26 mouse cellular contexts compared by ENCODE assay signal in the genomic region with DNA sequence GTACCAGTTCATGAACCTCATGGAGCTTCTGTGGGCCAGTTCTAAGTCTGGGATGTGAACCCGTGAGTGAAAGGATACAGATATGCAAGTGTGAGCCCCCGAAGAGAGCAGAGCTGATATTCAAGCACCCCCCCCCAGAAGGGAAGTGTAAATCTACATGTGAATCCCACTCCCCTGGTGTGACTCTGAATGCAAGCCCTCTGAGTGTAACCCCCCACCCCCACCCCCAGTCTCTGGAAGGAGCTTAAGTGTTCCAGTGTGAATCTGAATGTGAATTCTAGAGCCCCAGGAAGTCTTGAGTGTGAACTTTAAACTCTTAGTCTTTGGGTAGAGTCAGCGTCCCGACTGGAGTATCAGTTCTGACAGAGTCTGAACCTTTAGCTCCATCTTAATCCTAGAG. TPM values are rescaled to one million over a fixed set of nuclear protein-coding genes. Genes with fewer than 3 reads are reported as not detected.
DNase-seq lines count a peak whose midpoint lies in the region; ATAC-seq and TF ChIP-seq lines count a peak whose summit lies in the region.
"Not testable (repeated sequence)": the region's sequence is repeated elsewhere in the genome, so short reads cannot be mapped to it uniquely, and the experiment has no call there.
"Had no signal": no experiment of that assay in that cellular context is flagged by ENCODE, and none has a peak within 500 bp of the region (broad histone marks: within the 10 kb centered on the region; RNA-seq: fewer than 3 reads in every experiment).

No protein-coding gene starts in this region.

- H3K9ac ChIP-seq in embryonic facial prominence, embryonic 12.5 days; forebrain, embryonic 12.5 days; forebrain, postnatal 0 days; hindbrain, embryonic 13.5 days; kidney, embryonic 15.5 days; neural tube, embryonic 11.5 days (ENCODE audit: low read length): not testable (repeated sequence)
- H3K9ac ChIP-seq in midbrain, embryonic 12.5 days (replicated peaks) = 0 out of 2 replicates have a peak overlapping the region, but pooled peaks have one; percentile 28

- not testable (repeated sequence) for H3K9me3 ChIP-seq in embryonic facial prominence, embryonic 12.5 days; forebrain, embryonic 12.5 days; forebrain, postnatal 0 days (ENCODE audit: low read length); hindbrain, embryonic 13.5 days; kidney, embryonic 15.5 days (replicated peaks); midbrain, embryonic 12.5 days; neural tube, embryonic 11.5 days (ENCODE audit: control insufficient read depth, low read length)

- ATAC-seq in embryonic facial prominence, embryonic 12.5 days (ENCODE audit: insufficient number of reproducible peaks, insufficient read depth, low FRiP score, low TSS enrichment); forebrain, embryonic 12.5 days (ENCODE audit: low FRiP score); forebrain, postnatal 0 days; hindbrain, embryonic 13.5 days (ENCODE audit: low FRiP score); kidney, embryonic 15.5 days (replicated peaks; ENCODE audit: low FRiP score); midbrain, embryonic 12.5 days (ENCODE audit: low FRiP score, low read depth); neural tube, embryonic 11.5 days (ENCODE audit: insufficient read depth, low FRiP score, low TSS enrichment): not testable (repeated sequence)

- H3K4me1 ChIP-seq in embryonic facial prominence, embryonic 12.5 days; forebrain, postnatal 0 days (ENCODE audit: insufficient read depth); kidney, embryonic 15.5 days; neural tube, embryonic 11.5 days (ENCODE audit: control insufficient read depth, insufficient read depth, low read length): not testable (repeated sequence)
- peaks cover 13% of the 10 kb centered on the region for H3K4me1 ChIP-seq in forebrain, embryonic 12.5 days
- peaks cover 14% of the 10 kb centered on the region for H3K4me1 ChIP-seq in hindbrain, embryonic 13.5 days (replicated peaks)
- peaks cover 14% of the 10 kb centered on the region for H3K4me1 ChIP-seq in midbrain, embryonic 12.5 days

- not testable (repeated sequence) for H3K36me3 ChIP-seq in embryonic facial prominence, embryonic 12.5 days; forebrain, embryonic 12.5 days (replicated peaks); forebrain, postnatal 0 days (ENCODE audit: insufficient read depth); hindbrain, embryonic 13.5 days; kidney, embryonic 15.5 days; midbrain, embryonic 12.5 days; neural tube, embryonic 11.5 days (ENCODE audit: control insufficient read depth, insufficient read depth, low read length)

- H3K4me2 ChIP-seq in embryonic facial prominence, embryonic 12.5 days (replicated peaks) = peak overlapping the region; percentile 24
- peak overlapping the region; percentile 48 for H3K4me2 ChIP-seq in forebrain, embryonic 12.5 days
- H3K4me2 ChIP-seq in forebrain, postnatal 0 days (ENCODE audit: low read depth) = peak overlapping the region; percentile 17
- H3K4me2 ChIP-seq in hindbrain, embryonic 13.5 days = peak overlapping the region; percentile 46
- peak overlapping the region; percentile 27 for H3K4me2 ChIP-seq in kidney, embryonic 15.5 days
- H3K4me2 ChIP-seq in midbrain, embryonic 12.5 days (replicated peaks) = peak overlapping the region; percentile 47
- H3K4me2 ChIP-seq in neural tube, embryonic 11.5 days (ENCODE audit: low read depth) = peak overlapping the region; percentile 41

- 18% methylated on average over 4 of the region's 4 CpGs for WGBS in embryonic facial prominence, embryonic 12.5 days
- 4% methylated on average over 4 of the region's 4 CpGs for WGBS in forebrain, embryonic 12.5 days
- 6% methylated on average over 4 of the region's 4 CpGs for WGBS in forebrain, postnatal 0 days
- 8% methylated on average over 4 of the region's 4 CpGs for WGBS in hindbrain, embryonic 13.5 days
- 11% methylated on average over 4 of the region's 4 CpGs for WGBS in kidney, embryonic 15.5 days
- 4% methylated on average over 4 of the region's 4 CpGs for WGBS in midbrain, embryonic 12.5 days
- WGBS in neural tube, embryonic 11.5 days = 6% methylated on average over 4 of the region's 4 CpGs

- not testable (repeated sequence) for H3K27me3 ChIP-seq in embryonic facial prominence, embryonic 12.5 days; forebrain, embryonic 12.5 days; forebrain, postnatal 0 days (ENCODE audit: insufficient read depth, low read length); hindbrain, embryonic 13.5 days; kidney, embryonic 15.5 days; midbrain, embryonic 12.5 days; neural tube, embryonic 11.5 days (ENCODE audit: control insufficient read depth, insufficient read depth, low read length)

- not testable (repeated sequence) for TF ChIP-seq CTCF in forebrain, postnatal 0 days (IDR thresholded peaks at IDR 0.05; ENCODE audit: low read depth)

- not testable (repeated sequence) for H3K27ac ChIP-seq in embryonic facial prominence, embryonic 12.5 days; forebrain, embryonic 12.5 days; forebrain, postnatal 0 days (ENCODE audit: low read depth, low read length); hindbrain, embryonic 13.5 days; kidney, embryonic 15.5 days; neural tube, embryonic 11.5 days (ENCODE audit: low read depth, low read length)
- H3K27ac ChIP-seq in midbrain, embryonic 12.5 days (replicated peaks) = 0 out of 2 replicates have a peak overlapping the region, but pooled peaks have one; percentile 56

- peak; percentile 64 for DNase-seq in ES-CJ7 (ENCODE audit: low read depth, low spot score)
- DNase-seq in forebrain, postnatal 0 days; neural tube, embryonic 11.5 days (ENCODE audit: low spot score): not testable (repeated sequence)

- 0 out of 2 replicates have a peak overlapping the region, but pooled peaks have one; percentile 10 for H3K4me3 ChIP-seq in embryonic facial prominence, embryonic 12.5 days
- H3K4me3 ChIP-seq in forebrain, embryonic 12.5 days (replicated peaks) = peak overlapping the region; percentile 19
- not testable (repeated sequence) for H3K4me3 ChIP-seq in forebrain, postnatal 0 days (ENCODE audit: low read depth, low read length); kidney, embryonic 15.5 days (replicated peaks)
- H3K4me3 ChIP-seq in hindbrain, embryonic 13.5 days = peak overlapping the region; percentile 22
- H3K4me3 ChIP-seq in midbrain, embryonic 12.5 days = peak overlapping the region; percentile 25
- 0 out of 2 replicates have a peak overlapping the region, but pooled peaks have one; percentile 16 for H3K4me3 ChIP-seq in neural tube, embryonic 11.5 days (ENCODE audit: low read depth, low read length)

RNA-seq across cellular contexts. Expression of a gene that starts 3.4 kb away (rescaled TPM):
- 13.6 and 14.9 TPM in 2 replicates for polyA plus RNA-seq in embryonic facial prominence, embryonic 12.5 days (2016; fragmentation: Nextera tagmentation; extraction: Ambion mirVana)
- 21.9 and 28.3 TPM in 2 replicates for polyA plus RNA-seq in forebrain, embryonic 12.5 days (2016; fragmentation: Nextera tagmentation; extraction: Ambion mirVana)
- 24.7 and 25.9 TPM in 2 replicates for total RNA-seq in forebrain, postnatal 0 days (2014; rRNA removed)
- polyA plus RNA-seq in forebrain, postnatal 0 days (2015; fragmentation: Nextera tagmentation; extraction: Ambion mirVana) = 13.6 and 14.2 TPM in 2 replicates
- polyA plus RNA-seq in hindbrain, embryonic 13.5 days (2015; fragmentation: Nextera tagmentation; extraction: Ambion mirVana) = 24.4 and 27.8 TPM in 2 replicates
- 19.8 and 22.1 TPM in 2 replicates for polyA plus RNA-seq in kidney, embryonic 15.5 days (2015; fragmentation: Nextera tagmentation; extraction: Ambion mirVana)
- polyA plus RNA-seq in midbrain, embryonic 12.5 days (2016; fragmentation: Nextera tagmentation; extraction: Ambion mirVana) = 35.0 and 43.5 TPM in 2 replicates
- 43.8 and 44.2 TPM in 2 replicates for polyA plus RNA-seq in neural tube, embryonic 11.5 days (2014; fragmentation: Nextera tagmentation; extraction: Ambion mirVana)
- total RNA-seq: CH12.LX; megakaryocyte, adult 5-6 weeks had no signal
- polyA plus RNA-seq: inflammation-experienced regulatory T-cells, adult 6 months had no signal

RNA-seq across cellular contexts. Expression of a gene that starts 6.3 kb away (rescaled TPM):
- polyA plus RNA-seq in embryonic facial prominence, embryonic 12.5 days (2016; fragmentation: Nextera tagmentation; extraction: Ambion mirVana) = 337 and 358 TPM in 2 replicates
- polyA plus RNA-seq in forebrain, embryonic 12.5 days (2016; fragmentation: Nextera tagmentation; extraction: Ambion mirVana) = 56.6 and 62.1 TPM in 2 replicates
- total RNA-seq in forebrain, postnatal 0 days (2014; rRNA removed) = 16.8 and 17.2 TPM in 2 replicates
- 29.1 and 31.2 TPM in 2 replicates for polyA plus RNA-seq in forebrain, postnatal 0 days (2015; fragmentation: Nextera tagmentation; extraction: Ambion mirVana)
- 47.6 and 48.5 TPM in 2 replicates for polyA plus RNA-seq in hindbrain, embryonic 13.5 days (2015; fragmentation: Nextera tagmentation; extraction: Ambion mirVana)
- 137 and 157 TPM in 2 replicates for polyA plus RNA-seq in kidney, embryonic 15.5 days (2015; fragmentation: Nextera tagmentation; extraction: Ambion mirVana)
- 63.1 and 76.5 TPM in 2 replicates for polyA plus RNA-seq in midbrain, embryonic 12.5 days (2016; fragmentation: Nextera tagmentation; extraction: Ambion mirVana)
- polyA plus RNA-seq in neural tube, embryonic 11.5 days (2014; fragmentation: Nextera tagmentation; extraction: Ambion mirVana) = 65.9 and 82.1 TPM in 2 replicates

RNA-seq across cellular contexts. Expression of a gene that starts 19.8 kb away (rescaled TPM):
- polyA plus RNA-seq in embryonic facial prominence, embryonic 12.5 days (2016; fragmentation: Nextera tagmentation; extraction: Ambion mirVana) = 84.9 and 87.8 TPM in 2 replicates
- 77.0 and 79.1 TPM in 2 replicates for polyA plus RNA-seq in forebrain, embryonic 12.5 days (2016; fragmentation: Nextera tagmentation; extraction: Ambion mirVana)
- 36.3 and 44.4 TPM in 2 replicates for total RNA-seq in forebrain, postnatal 0 days (2014; rRNA removed)
- polyA plus RNA-seq in forebrain, postnatal 0 days (2015; fragmentation: Nextera tagmentation; extraction: Ambion mirVana) = 43.0 and 52.0 TPM in 2 replicates
- polyA plus RNA-seq in hindbrain, embryonic 13.5 days (2015; fragmentation: Nextera tagmentation; extraction: Ambion mirVana) = 63.0 and 66.8 TPM in 2 replicates
- polyA plus RNA-seq in kidney, embryonic 15.5 days (2015; fragmentation: Nextera tagmentation; extraction: Ambion mirVana) = 76.2 and 83.6 TPM in 2 replicates
- 68.7 and 69.3 TPM in 2 replicates for polyA plus RNA-seq in midbrain, embryonic 12.5 days (2016; fragmentation: Nextera tagmentation; extraction: Ambion mirVana)
- 80.4 and 81.2 TPM in 2 replicates for polyA plus RNA-seq in neural tube, embryonic 11.5 days (2014; fragmentation: Nextera tagmentation; extraction: Ambion mirVana)

RNA-seq across cellular contexts. Expression of a gene that starts 29.5 kb away (rescaled TPM):
- polyA plus RNA-seq in embryonic facial prominence, embryonic 12.5 days (2016; fragmentation: Nextera tagmentation; extraction: Ambion mirVana) = 117 and 122 TPM in 2 replicates
- polyA plus RNA-seq in forebrain, embryonic 12.5 days (2016; fragmentation: Nextera tagmentation; extraction: Ambion mirVana) = 159 and 179 TPM in 2 replicates
- total RNA-seq in forebrain, postnatal 0 days (2014; rRNA removed) = 184 and 251 TPM in 2 replicates
- 378 and 438 TPM in 2 replicates for polyA plus RNA-seq in forebrain, postnatal 0 days (2015; fragmentation: Nextera tagmentation; extraction: Ambion mirVana)
- polyA plus RNA-seq in hindbrain, embryonic 13.5 days (2015; fragmentation: Nextera tagmentation; extraction: Ambion mirVana) = 301 and 303 TPM in 2 replicates
- 128 and 132 TPM in 2 replicates for polyA plus RNA-seq in kidney, embryonic 15.5 days (2015; fragmentation: Nextera tagmentation; extraction: Ambion mirVana)
- polyA plus RNA-seq in midbrain, embryonic 12.5 days (2016; fragmentation: Nextera tagmentation; extraction: Ambion mirVana) = 184 and 185 TPM in 2 replicates
- polyA plus RNA-seq in neural tube, embryonic 11.5 days (2014; fragmentation: Nextera tagmentation; extraction: Ambion mirVana) = 171 and 180 TPM in 2 replicates

RNA-seq across cellular contexts. Expression of a gene that starts 37.4 kb away (rescaled TPM):
- polyA plus RNA-seq in embryonic facial prominence, embryonic 12.5 days (2016; fragmentation: Nextera tagmentation; extraction: Ambion mirVana) = 0.18 TPM in 1 of 2 replicates, not detected in the other
- 0.42 and 0.46 TPM in 2 replicates for polyA plus RNA-seq in forebrain, embryonic 12.5 days (2016; fragmentation: Nextera tagmentation; extraction: Ambion mirVana)
- total RNA-seq in forebrain, postnatal 0 days (2014; rRNA removed) = not detected in 2 replicates
- 0.14 and 0.15 TPM in 2 replicates for polyA plus RNA-seq in forebrain, postnatal 0 days (2015; fragmentation: Nextera tagmentation; extraction: Ambion mirVana)
- polyA plus RNA-seq in hindbrain, embryonic 13.5 days (2015; fragmentation: Nextera tagmentation; extraction: Ambion mirVana) = 1.1 and 2.2 TPM in 2 replicates
- 0.12 and 0.17 TPM in 2 replicates for polyA plus RNA-seq in kidney, embryonic 15.5 days (2015; fragmentation: Nextera tagmentation; extraction: Ambion mirVana)
- polyA plus RNA-seq in midbrain, embryonic 12.5 days (2016; fragmentation: Nextera tagmentation; extraction: Ambion mirVana) = 0.26 and 0.54 TPM in 2 replicates
- 1.2 and 2.0 TPM in 2 replicates for polyA plus RNA-seq in neural tube, embryonic 11.5 days (2014; fragmentation: Nextera tagmentation; extraction: Ambion mirVana)
- total RNA-seq: adrenal gland, postnatal 10 days; CH12.LX; G1E; gastrocnemius, adult 8-10 months; gastrocnemius, postnatal 4 days; heart, adult 2 months; heart, postnatal 4 days; layer of hippocampus, adult 8-10 months; layer of hippocampus, postnatal 25 days; megakaryocyte, adult 5-6 weeks had no signal
- polyA plus RNA-seq: C2C12; G1E; heart, adult 2 months; heart, embryonic 12.5 days; heart, postnatal 0 days; inflammation-experienced regulatory T-cells, adult 6 months; liver, embryonic 11.5 days; liver, embryonic 16.5 days; lung, embryonic 16.5 days; spleen, adult 2 months had no signal
